Mouse (Mus musculus): ENCODE results near the gene Srsf11. TPM values are rescaled to one million over a fixed set of nuclear protein-coding genes. Genes with fewer than 3 reads are reported as not detected.

The Srsf11 gene
- polyA plus RNA-seq, 1 experiment from 2014 or later = 333 TPM

GRCm38 (mm10) chr3:158040755-158041154, 4.3 kb upstream of the Srsf11 start:
- Histone ChIP-seq H3K4me2 (replicated peaks) (no peak overlapping the region), H3K36me3 (no peaks in the 10 kb centered on the region), H3K27ac (no peak overlapping the region), H3K4me1 (0 out of 2 replicates have a peak, but pooled peaks cover 6% of the 10 kb centered on the region), H3K9me3 (no peaks in the 10 kb centered on the region), H3K9ac (no peak overlapping the region), H3K4me3 (no peak overlapping the region), H3K27me3 (replicated peaks) (no peaks in the 10 kb centered on the region)
- 91% methylated on average over 2 of the region's 2 CpGs for WGBS
- no peak for ATAC-seq (ENCODE audit: low FRiP score, low read depth)

GRCm38 (mm10) chr3:158038106-158038505, 1.7 kb upstream of the Srsf11 start:
- H3K9ac ChIP-seq = no peak overlapping the region
- H3K4me2 ChIP-seq (replicated peaks) = 0 out of 2 replicates have a peak overlapping the region, but pooled peaks have one; percentile 69
- WGBS = 90% methylated on average over 3 of the region's 3 CpGs
- no peaks in the 10 kb centered on the region for H3K9me3 ChIP-seq
- H3K36me3 ChIP-seq = no peaks in the 10 kb centered on the region
- ATAC-seq (ENCODE audit: low FRiP score, low read depth) = no peak
- no peak overlapping the region for H3K4me3 ChIP-seq
- H3K4me1 ChIP-seq = peaks cover 13% of the 10 kb centered on the region
- H3K27me3 ChIP-seq (replicated peaks) = no peaks in the 10 kb centered on the region
- H3K27ac ChIP-seq = no peak overlapping the region

- peak overlapping the region; percentile 78 for H3K4me3 ChIP-seq
- H3K9ac ChIP-seq = peak overlapping the region; percentile 80
- no peaks in the 10 kb centered on the region for H3K9me3 ChIP-seq
- H3K36me3 ChIP-seq = no peaks in the 10 kb centered on the region
- no peak overlapping the region for H3K27ac ChIP-seq
- 2% methylated on average over 11 of the region's 11 CpGs for WGBS
- ATAC-seq (ENCODE audit: low FRiP score, low read depth) = no peak
- H3K4me1 ChIP-seq = peaks cover 20% of the 10 kb centered on the region
- H3K4me2 ChIP-seq (replicated peaks) = peak overlapping the region; percentile 69
- no peaks in the 10 kb centered on the region for H3K27me3 ChIP-seq (replicated peaks)
Measured at GRCm38 (mm10) chr3:158035866-158036265, 573 bp downstream of the Srsf11 start.

- H3K4me2 ChIP-seq (replicated peaks) = peak overlapping the region; percentile 82
Measured at GRCm38 (mm10) chr3:158032106-158032505, 4.3 kb downstream of the Srsf11 start.

GRCm38 (mm10) chr3:158031371-158031925, 5.0 kb downstream of the Srsf11 start:
- Histone ChIP-seq H3K36me3 (peaks cover 3% of the 10 kb centered on the region), H3K4me2 (replicated peaks) (peak overlapping the region; percentile 82), H3K4me3 (peak overlapping the region; percentile 92), H3K9ac (peak overlapping the region; percentile 97), H3K9me3 (no peaks in the 10 kb centered on the region), H3K27ac (peak overlapping the region; percentile 96), H3K4me1 (peaks cover 15% of the 10 kb centered on the region), H3K27me3 (replicated peaks) (no peaks in the 10 kb centered on the region)
- WGBS = under 1% methylated on average over 61 of the region's 61 CpGs
- peak; percentile 94 for ATAC-seq (ENCODE audit: low FRiP score, low read depth)

More at GRCm38 (mm10) chr3:158032106-158032505, 4.3 kb downstream of the Srsf11 start:
- no peaks in the 10 kb centered on the region for H3K27me3 ChIP-seq (replicated peaks)
- H3K9ac ChIP-seq = peak overlapping the region; percentile 97
- WGBS = 7% methylated on average over 4 of the region's 4 CpGs
- H3K9me3 ChIP-seq = no peaks in the 10 kb centered on the region
- peak; percentile 2; the same call in 1 of the 2 replicates for ATAC-seq (ENCODE audit: low FRiP score, low read depth)
- H3K4me3 ChIP-seq = peak overlapping the region; percentile 92
- peaks cover 15% of the 10 kb centered on the region for H3K4me1 ChIP-seq
- no peaks in the 10 kb centered on the region for H3K36me3 ChIP-seq
- 0 out of 2 replicates have a peak overlapping the region, but pooled peaks have one; percentile 96 for H3K27ac ChIP-seq

- 48% methylated on average over 1 of the region's 1 CpGs for WGBS
- Histone ChIP-seq H3K27ac (no peak overlapping the region), H3K27me3 (replicated peaks) (no peaks in the 10 kb centered on the region), H3K4me2 (replicated peaks) (no peak overlapping the region), H3K9me3 (no peaks in the 10 kb centered on the region), H3K4me3 (no peak overlapping the region), H3K36me3 (peaks cover 39% of the 10 kb centered on the region), H3K4me1 (no peaks in the 10 kb centered on the region), H3K9ac (no peak overlapping the region)
- ATAC-seq (ENCODE audit: low FRiP score, low read depth) = 0 out of 2 replicates have a peak, but pooled peaks have one; percentile 10
Measured at GRCm38 (mm10) chr3:158009762-158010320, 26.6 kb downstream of the Srsf11 start.

GRCm38 (mm10) chr3:158008647-158009046, 27.8 kb downstream of the Srsf11 start:
- no peak for ATAC-seq (ENCODE audit: low FRiP score, low read depth)
- Histone ChIP-seq H3K9ac (no peak overlapping the region), H3K36me3 (peaks cover 37% of the 10 kb centered on the region), H3K27ac (no peak overlapping the region), H3K4me2 (replicated peaks) (no peak overlapping the region), H3K4me1 (no peaks in the 10 kb centered on the region), H3K9me3 (no peaks in the 10 kb centered on the region), H3K4me3 (no peak overlapping the region), H3K27me3 (replicated peaks) (no peaks in the 10 kb centered on the region)
- 73% methylated on average over 1 of the region's 1 CpGs for WGBS

- 77% methylated on average over 1 of the region's 1 CpGs for WGBS
- H3K36me3 ChIP-seq = peaks cover 18% of the 10 kb centered on the region
- no peak overlapping the region for H3K9ac ChIP-seq
Measured at GRCm38 (mm10) chr3:157998742-157999369, 37.6 kb downstream of the Srsf11 start.

GRCm38 (mm10) chr3:157995726-157996125, 40.7 kb downstream of the Srsf11 start:
- Histone ChIP-seq H3K9me3 (no peaks in the 10 kb centered on the region), H3K4me2 (replicated peaks) (no peak overlapping the region), H3K36me3 (peaks cover 10% of the 10 kb centered on the region), H3K4me3 (no peak overlapping the region), H3K9ac (no peak overlapping the region), H3K4me1 (no peaks in the 10 kb centered on the region), H3K27ac (no peak overlapping the region), H3K27me3 (replicated peaks) (no peaks in the 10 kb centered on the region)
- no peak for ATAC-seq (ENCODE audit: low FRiP score, low read depth)
- 100% methylated on average over 2 of the region's 2 CpGs for WGBS

More at GRCm38 (mm10) chr3:157998742-157999369, 37.6 kb downstream of the Srsf11 start:
- Histone ChIP-seq H3K27me3 (replicated peaks) (no peaks in the 10 kb centered on the region), H3K4me3 (no peak overlapping the region), H3K4me2 (replicated peaks) (no peak overlapping the region), H3K4me1 (no peaks in the 10 kb centered on the region), H3K9me3 (no peaks in the 10 kb centered on the region), H3K27ac (no peak overlapping the region)
- ATAC-seq (ENCODE audit: low FRiP score, low read depth) = no peak

GRCm38 (mm10) chr3:157993322-157993721, 43.1 kb downstream of the Srsf11 start:
- Histone ChIP-seq H3K9ac (no peak overlapping the region), H3K4me3 (no peak overlapping the region), H3K9me3 (no peaks in the 10 kb centered on the region), H3K27ac (no peak overlapping the region), H3K4me2 (replicated peaks) (no peak overlapping the region), H3K36me3 (peaks cover 13% of the 10 kb centered on the region), H3K27me3 (replicated peaks) (no peaks in the 10 kb centered on the region), H3K4me1 (no peaks in the 10 kb centered on the region)
- ATAC-seq (ENCODE audit: low FRiP score, low read depth) = no peak

- Histone ChIP-seq H3K9me3 (no peaks in the 10 kb centered on the region), H3K4me1 (no peaks in the 10 kb centered on the region), H3K36me3 (no peaks in the 10 kb centered on the region), H3K9ac (no peak overlapping the region), H3K27me3 (replicated peaks) (no peaks in the 10 kb centered on the region), H3K4me3 (no peak overlapping the region), H3K27ac (no peak overlapping the region), H3K4me2 (replicated peaks) (no peak overlapping the region)
- ATAC-seq (ENCODE audit: low FRiP score, low read depth) = no peak
Measured at GRCm38 (mm10) chr3:157979619-157980018, 56.8 kb downstream of the Srsf11 start.

- H3K4me3 ChIP-seq = no peak overlapping the region
- no peaks in the 10 kb centered on the region for H3K27me3 ChIP-seq (replicated peaks)
- WGBS = 93% methylated on average over 2 of the region's 2 CpGs
- no peaks in the 10 kb centered on the region for H3K36me3 ChIP-seq
- no peaks in the 10 kb centered on the region for H3K9me3 ChIP-seq
- no peak overlapping the region for H3K27ac ChIP-seq
- H3K9ac ChIP-seq = no peak overlapping the region
- H3K4me2 ChIP-seq (replicated peaks) = no peak overlapping the region
- H3K4me1 ChIP-seq = no peaks in the 10 kb centered on the region
- ATAC-seq (ENCODE audit: low FRiP score, low read depth) = no peak
Measured at GRCm38 (mm10) chr3:157973236-157973635, 63.2 kb downstream of the Srsf11 start.
